Mouse (Mus musculus): ENCODE measurements around the gene Olfr1396.

The Olfr1396 gene

GRCm38 (mm10) chr11:49114774-49115173, at the start of gene Olfr1396:
TSS of gene Olfr1396 (minus strand) at chr11:49114874.
- DNase-seq (ENCODE audit: low read depth, low spot score): no peak

GRCm38 (mm10) chr11:49156821-49157814, 42.4 kb upstream of the Olfr1396 start:
- no peak for DNase-seq (ENCODE audit: low read depth, low spot score)

- no peak for DNase-seq (ENCODE audit: low read depth, low spot score)
Measured at GRCm38 (mm10) chr11:49154077-49154476, 39.4 kb upstream of the Olfr1396 start, which contains the start of gene Olfr1394. TSS of gene Olfr1394 (plus strand) at chr11:49154377.

- DNase-seq (ENCODE audit: low read depth, low spot score): no peak
Measured at GRCm38 (mm10) chr11:49141974-49142373, 27.3 kb upstream of the Olfr1396 start, which contains the start of gene Olfr1395. TSS of gene Olfr1395 (plus strand) at chr11:49142274.

- no peak for DNase-seq (ENCODE audit: low read depth, low spot score)
Measured at GRCm38 (mm10) chr11:49124169-49124568, 9.5 kb upstream of the Olfr1396 start.

GRCm38 (mm10) chr11:49119635-49120034, 5.0 kb upstream of the Olfr1396 start:
- no peak for DNase-seq (ENCODE audit: low read depth, low spot score)

- no peak for DNase-seq (ENCODE audit: low read depth, low spot score)
Measured at GRCm38 (mm10) chr11:49114158-49114557, 516 bp downstream of the Olfr1396 start.

GRCm38 (mm10) chr11:49112624-49113219, 2.0 kb downstream of the Olfr1396 start:
- no peak for DNase-seq (ENCODE audit: low read depth, low spot score)

- DNase-seq (ENCODE audit: low read depth, low spot score): no peak
Measured at GRCm38 (mm10) chr11:49111000-49111399, 3.7 kb downstream of the Olfr1396 start.

GRCm38 (mm10) chr11:49108833-49109232, 5.8 kb downstream of the Olfr1396 start:
- peak; percentile 30 for DNase-seq (ENCODE audit: low read depth, low spot score)

- no peak for DNase-seq (ENCODE audit: low read depth, low spot score)
Measured at GRCm38 (mm10) chr11:49107650-49108537, 6.8 kb downstream of the Olfr1396 start.

- DNase-seq (ENCODE audit: low read depth, low spot score): no peak
Measured at GRCm38 (mm10) chr11:49105752-49106151, 8.9 kb downstream of the Olfr1396 start.

GRCm38 (mm10) chr11:49103047-49103693, 11.5 kb downstream of the Olfr1396 start:
- peak; percentile 86 for DNase-seq (ENCODE audit: low read depth, low spot score)

GRCm38 (mm10) chr11:49101500-49101899, 13.2 kb downstream of the Olfr1396 start:
- no peak for DNase-seq (ENCODE audit: low read depth, low spot score)

GRCm38 (mm10) chr11:49100409-49100808, 14.3 kb downstream of the Olfr1396 start:
- DNase-seq (ENCODE audit: low read depth, low spot score): no peak

GRCm38 (mm10) chr11:49095367-49095766, 19.3 kb downstream of the Olfr1396 start:
- no peak for DNase-seq (ENCODE audit: low read depth, low spot score)

GRCm38 (mm10) chr11:49093861-49094660, 20.6 kb downstream of the Olfr1396 start:
- no peak for DNase-seq (ENCODE audit: low read depth, low spot score)

GRCm38 (mm10) chr11:49092786-49093185, 21.9 kb downstream of the Olfr1396 start:
- DNase-seq (ENCODE audit: low read depth, low spot score): no peak

- DNase-seq (ENCODE audit: low read depth, low spot score): no peak
Measured at GRCm38 (mm10) chr11:49092053-49092586, 22.6 kb downstream of the Olfr1396 start.

- DNase-seq (ENCODE audit: low read depth, low spot score): no peak
Measured at GRCm38 (mm10) chr11:49091171-49091570, 23.5 kb downstream of the Olfr1396 start.
